Mouse (Mus musculus): ENCODE data around the gene Polr3h. TPM values are rescaled to one million over a fixed set of nuclear protein-coding genes. Genes with fewer than 3 reads are reported as not detected.

Polr3h gene
- polyA plus RNA-seq, 1 experiment, result 2.8 TPM

DNA sequence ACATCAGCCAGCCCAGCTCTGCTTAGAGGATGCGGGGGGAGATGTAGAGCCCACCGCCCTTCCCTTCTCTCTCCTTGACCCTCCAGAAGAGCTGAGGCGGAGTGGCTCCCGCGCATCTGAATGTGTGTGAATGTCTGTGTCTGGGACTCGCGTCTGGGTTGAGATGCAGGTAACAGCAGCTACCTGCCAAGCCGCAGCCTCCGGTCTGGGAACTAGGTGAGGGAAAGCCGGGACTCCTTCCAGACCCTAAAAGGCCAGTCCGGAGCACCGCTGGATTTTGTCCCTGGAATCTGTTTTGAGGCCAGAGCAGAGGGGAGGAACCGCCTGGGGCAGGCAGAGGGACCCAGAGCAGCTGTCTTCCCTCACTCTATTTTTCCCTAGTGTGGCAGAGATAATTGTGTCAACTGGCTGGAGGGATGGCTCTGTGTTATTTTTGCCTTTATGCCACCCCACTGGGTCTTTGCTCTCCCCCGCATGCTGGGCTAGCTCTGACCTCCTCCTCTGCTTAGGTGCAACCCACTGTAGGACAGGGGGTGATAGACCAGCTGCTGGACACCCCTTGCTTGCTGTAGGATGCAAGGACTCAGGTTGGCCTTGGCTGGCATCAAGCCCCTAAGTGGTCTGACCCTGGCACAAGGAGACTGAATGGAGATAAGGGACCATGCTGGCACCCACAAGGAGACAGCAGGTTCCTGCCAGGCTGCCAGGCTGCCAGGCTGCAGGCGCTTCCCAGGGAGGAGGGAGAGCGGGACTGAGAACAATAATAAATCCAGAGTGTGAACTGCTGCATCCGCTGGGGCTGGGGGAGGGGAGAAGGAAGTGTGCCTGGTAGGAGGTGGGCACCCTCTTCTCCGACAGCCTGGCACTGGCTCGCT lies 11.3 kb upstream of the Polr3h start:
- Histone ChIP-seq H3K4me3 (ENCODE audit: insufficient read depth, low read depth, low read length) (no peak overlapping the region), H3K27ac (replicated peaks; ENCODE audit: low read depth, low read length) (no peak overlapping the region), H3K4me1 (ENCODE audit: control insufficient read depth, insufficient read depth, insufficient read length, low read length) (no peaks in the 10 kb centered on the region)

DNA sequence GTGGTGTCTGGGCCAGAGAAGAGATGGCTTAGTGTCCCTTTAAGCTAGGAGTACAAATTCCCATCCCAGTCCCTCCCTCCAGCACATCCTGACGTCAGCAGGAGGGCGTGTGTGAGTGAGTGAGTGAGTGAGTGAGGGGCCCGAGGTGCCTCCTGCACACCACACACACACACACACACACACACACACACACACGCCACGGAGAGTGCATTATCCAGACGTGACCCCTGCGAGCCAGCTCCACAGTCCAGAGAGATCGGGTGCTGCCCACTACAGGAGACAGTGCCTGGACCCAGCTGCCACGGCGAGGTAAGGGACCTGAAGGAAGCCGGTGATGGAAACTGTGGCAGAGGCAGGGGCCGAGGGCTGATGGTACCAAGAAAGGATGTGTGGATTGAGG lies 10.6 kb upstream of the Polr3h start, which contains the start of gene Csdc2:
Gene Csdc2, plus strand, starts transcription at position 81 of the 400 bp plus-strand sequence.
- H3K4me1 ChIP-seq (ENCODE audit: control insufficient read depth, insufficient read depth, insufficient read length, low read length), result no peaks in the 10 kb centered on the region
- peak within 1 kb of the TSS; percentile 24; the same call in 1 of the 2 replicates for H3K4me3 ChIP-seq (ENCODE audit: insufficient read depth, low read depth, low read length)
- H3K27ac ChIP-seq (replicated peaks; ENCODE audit: low read depth, low read length), result no peak within 1 kb of the TSS

DNA sequence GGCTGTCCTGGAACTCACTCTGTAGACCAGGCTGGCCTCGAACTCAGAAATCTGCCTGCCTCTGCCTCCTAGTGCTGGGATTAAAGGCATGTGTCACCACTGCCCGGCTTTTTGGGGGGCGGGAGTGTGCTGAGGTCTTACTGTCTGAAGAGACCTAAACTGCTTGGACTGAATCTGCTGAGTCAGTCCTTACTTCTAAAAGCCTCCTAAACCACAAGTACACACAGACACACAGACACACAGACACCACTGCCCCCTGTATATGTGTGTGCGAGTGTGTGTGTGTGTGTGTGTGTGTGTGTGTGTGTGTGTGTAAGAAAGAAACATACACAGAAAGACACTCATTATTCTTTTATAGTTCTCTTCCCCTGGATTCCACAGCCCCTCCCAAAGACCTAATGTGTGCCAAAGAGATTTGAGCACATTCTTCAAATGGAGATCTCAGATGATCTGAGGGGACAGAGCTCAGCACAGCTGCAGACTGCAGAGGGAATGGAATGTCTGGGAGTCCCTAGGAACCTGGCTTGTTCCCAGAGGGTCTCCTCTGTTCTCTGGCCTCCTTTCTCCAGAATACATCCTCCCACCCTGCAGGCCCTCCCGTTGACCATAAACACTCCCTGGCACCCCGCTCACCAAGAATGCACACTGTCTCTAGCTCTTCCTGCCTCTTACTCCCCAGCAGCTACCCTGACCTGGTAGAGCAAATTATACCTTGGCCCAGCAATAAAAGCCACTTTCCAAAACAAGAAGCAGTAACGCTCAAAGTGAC lies 10.0 kb upstream of the Polr3h start:
- Histone ChIP-seq H3K27ac (replicated peaks; ENCODE audit: low read depth, low read length) (no peak overlapping the region), H3K4me3 (ENCODE audit: insufficient read depth, low read depth, low read length) (no peak overlapping the region), H3K4me1 (ENCODE audit: control insufficient read depth, insufficient read depth, insufficient read length, low read length) (no peaks in the 10 kb centered on the region)

DNA sequence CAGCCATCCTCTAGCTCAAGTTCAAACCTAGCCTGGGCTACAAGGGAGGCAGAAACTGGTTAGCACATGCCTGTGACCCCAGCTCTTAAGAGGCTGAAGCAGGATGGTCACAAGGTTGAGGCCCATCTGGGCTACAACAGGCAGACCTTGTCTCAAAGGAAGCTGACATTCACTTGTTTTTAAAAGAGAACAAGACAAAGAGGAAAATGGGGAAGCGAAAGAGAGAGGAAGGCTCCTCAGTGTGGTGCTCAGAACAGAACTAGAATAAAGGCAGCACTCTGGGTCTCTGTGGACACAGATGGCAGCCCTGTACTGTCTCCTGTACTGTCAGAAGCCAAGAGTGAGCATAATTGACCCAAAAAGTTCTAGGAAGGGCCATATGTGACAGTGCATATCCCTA lies 7.9 kb upstream of the Polr3h start:
- no peaks in the 10 kb centered on the region for H3K4me1 ChIP-seq (ENCODE audit: control insufficient read depth, insufficient read depth, insufficient read length, low read length)
- no peak overlapping the region for H3K27ac ChIP-seq (replicated peaks; ENCODE audit: low read depth, low read length)

DNA sequence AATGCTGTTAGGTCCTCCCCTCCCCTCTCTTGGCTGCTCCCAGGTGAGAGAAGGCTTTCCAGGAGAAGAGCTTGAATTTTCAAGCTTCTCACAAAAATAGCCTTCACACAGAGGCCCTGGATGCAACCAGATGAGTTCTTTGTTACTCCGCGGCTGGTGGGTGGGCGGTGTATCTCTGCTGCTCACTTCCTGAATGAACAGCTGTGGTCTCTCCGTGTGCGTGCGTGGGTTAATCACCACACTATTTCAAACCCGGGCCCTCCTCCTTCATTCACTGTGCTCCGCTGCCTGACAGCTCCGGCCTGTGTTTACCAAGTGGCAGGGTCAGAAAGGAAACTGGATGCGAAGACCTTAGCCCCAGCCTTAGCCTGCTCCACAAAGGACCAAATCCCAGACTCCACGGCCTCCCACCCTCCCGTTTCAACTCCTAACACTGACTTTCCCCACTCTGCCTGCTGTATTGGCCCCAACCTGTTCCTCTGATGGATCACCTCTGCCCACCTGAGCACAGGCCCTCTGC lies 7.0 kb upstream of the Polr3h start:
- Histone ChIP-seq H3K4me1 (ENCODE audit: control insufficient read depth, insufficient read depth, insufficient read length, low read length) (peaks cover 3% of the 10 kb centered on the region; the same call in 1 of the 2 replicates), H3K4me3 (ENCODE audit: insufficient read depth, low read depth, low read length) (no peak overlapping the region), H3K27ac (replicated peaks; ENCODE audit: low read depth, low read length) (no peak overlapping the region)

More for the DNA sequence above, 7.9 kb upstream of the Polr3h start:
- no peak overlapping the region for H3K4me3 ChIP-seq (ENCODE audit: insufficient read depth, low read depth, low read length)

DNA sequence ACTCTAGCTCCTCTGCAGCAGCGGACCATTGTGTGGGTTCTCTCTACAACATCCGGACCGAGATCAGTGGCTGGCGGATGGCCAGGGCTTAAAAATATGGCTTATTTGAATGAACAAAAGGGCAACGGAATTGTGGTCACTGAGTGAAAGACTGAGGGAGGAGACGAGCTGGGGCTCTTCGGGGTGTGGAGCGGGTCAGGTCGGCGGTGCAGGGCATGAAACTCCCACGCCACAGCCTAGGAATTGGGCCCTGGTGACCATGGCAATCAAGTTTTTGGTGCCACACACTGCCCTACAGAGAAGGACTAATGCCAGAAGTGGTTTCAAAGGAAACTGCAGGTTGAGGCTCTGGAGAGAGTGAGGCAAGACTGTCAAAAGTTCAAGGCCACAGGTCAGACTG lies 2.2 kb upstream of the Polr3h start:
- peaks cover 10% of the 10 kb centered on the region for H3K4me1 ChIP-seq (ENCODE audit: control insufficient read depth, insufficient read depth, insufficient read length, low read length)
- H3K4me3 ChIP-seq (ENCODE audit: insufficient read depth, low read depth, low read length), result no peak overlapping the region
- 0 out of 2 replicates have a peak overlapping the region, but pooled peaks have one; percentile 16 for H3K27ac ChIP-seq (replicated peaks; ENCODE audit: low read depth, low read length)

DNA sequence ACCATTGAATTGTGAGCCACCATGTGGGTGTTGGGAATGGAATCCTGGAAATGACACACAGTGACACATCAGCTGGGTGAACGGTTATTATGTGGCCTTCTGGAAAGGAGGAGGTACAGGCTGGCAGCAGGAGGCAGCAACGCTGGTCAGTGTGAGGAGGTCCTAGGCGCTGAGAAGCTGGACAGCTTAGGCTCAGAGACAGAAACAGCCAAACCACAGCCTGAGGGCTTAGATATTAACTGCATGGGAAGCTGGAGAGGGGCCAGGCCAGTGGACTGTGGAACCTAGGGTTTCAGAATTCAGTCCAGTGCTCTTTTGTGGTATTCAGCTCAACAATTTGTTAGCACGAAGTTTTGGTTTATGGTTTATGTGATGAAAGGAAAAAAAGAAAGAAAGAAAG lies 1.7 kb upstream of the Polr3h start:
- peaks cover 10% of the 10 kb centered on the region for H3K4me1 ChIP-seq (ENCODE audit: control insufficient read depth, insufficient read depth, insufficient read length, low read length)
- 0 out of 2 replicates have a peak overlapping the region, but pooled peaks have one; percentile 2 for H3K27ac ChIP-seq (replicated peaks; ENCODE audit: low read depth, low read length)
- no peak overlapping the region for H3K4me3 ChIP-seq (ENCODE audit: insufficient read depth, low read depth, low read length)

DNA sequence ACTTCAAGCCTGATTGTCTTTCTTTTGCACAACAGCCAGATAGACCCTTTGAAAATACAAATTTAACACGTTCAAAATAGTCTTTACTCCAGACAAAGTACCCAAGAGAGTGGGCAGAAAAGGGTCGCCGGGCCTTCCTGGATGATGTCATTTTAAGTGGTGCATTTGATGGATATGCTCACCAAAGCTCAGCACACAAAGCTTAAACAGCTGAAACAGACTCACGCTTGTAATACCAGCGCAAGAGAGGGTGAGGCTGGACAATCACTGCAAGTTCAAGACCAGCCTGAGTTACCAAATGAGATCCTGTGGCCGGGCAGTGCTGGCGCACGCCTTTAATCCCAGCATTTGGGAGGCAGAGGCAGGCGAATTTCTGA lies 394 bp upstream of the Polr3h start:
- Histone ChIP-seq H3K27ac (replicated peaks; ENCODE audit: low read depth, low read length) (no peak overlapping the region), H3K4me1 (ENCODE audit: control insufficient read depth, insufficient read depth, insufficient read length, low read length) (peaks cover 10% of the 10 kb centered on the region), H3K4me3 (ENCODE audit: insufficient read depth, low read depth, low read length) (no peak overlapping the region)

DNA sequence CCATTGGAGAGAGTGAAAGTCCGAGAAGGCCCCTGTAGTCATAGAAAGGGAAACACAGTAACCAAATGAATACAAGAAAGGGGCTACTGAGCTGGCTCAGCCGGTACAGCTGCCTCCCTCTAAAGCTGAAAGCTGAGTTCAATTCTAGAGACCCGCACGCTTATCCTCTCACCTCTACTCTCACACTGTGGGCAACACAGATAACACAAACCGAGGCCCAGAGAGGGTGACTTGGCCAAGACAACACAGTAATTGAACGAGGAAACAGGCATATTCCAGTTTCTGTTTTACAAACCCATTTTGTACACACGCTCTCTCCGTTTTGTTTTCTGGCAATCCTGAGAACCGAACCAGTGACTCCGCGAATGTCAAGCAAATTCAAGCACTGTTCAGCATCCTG lies 1.1 kb downstream of the Polr3h start:
- no peak overlapping the region for H3K27ac ChIP-seq (replicated peaks; ENCODE audit: low read depth, low read length)
- H3K4me1 ChIP-seq (ENCODE audit: control insufficient read depth, insufficient read depth, insufficient read length, low read length), result peaks cover 13% of the 10 kb centered on the region
- H3K4me3 ChIP-seq (ENCODE audit: insufficient read depth, low read depth, low read length), result peak overlapping the region; percentile 72; the same call in 1 of the 2 replicates

DNA sequence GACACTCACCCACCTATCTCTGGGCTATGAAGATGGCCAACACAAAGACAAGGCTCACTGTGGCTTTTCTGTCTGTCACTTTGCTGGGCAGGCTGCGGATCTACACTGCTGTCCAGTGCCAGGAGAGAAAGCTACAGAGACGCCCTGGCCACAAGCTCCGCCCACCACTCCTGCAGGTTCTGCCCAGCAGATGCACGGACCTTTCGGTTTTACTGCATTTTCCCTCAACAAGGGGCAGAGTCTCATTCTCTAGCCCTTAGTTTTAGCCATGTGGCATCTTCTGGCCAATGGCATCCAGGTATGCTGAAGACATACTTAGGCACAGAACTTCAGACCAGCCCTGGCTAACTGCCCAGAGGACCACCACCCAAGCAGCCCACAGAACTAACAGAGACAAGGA lies 4.8 kb downstream of the Polr3h start:
- no peak overlapping the region for H3K4me3 ChIP-seq (ENCODE audit: insufficient read depth, low read depth, low read length)
- no peak overlapping the region for H3K27ac ChIP-seq (replicated peaks; ENCODE audit: low read depth, low read length)
- peaks cover 10% of the 10 kb centered on the region for H3K4me1 ChIP-seq (ENCODE audit: control insufficient read depth, insufficient read depth, insufficient read length, low read length)

DNA sequence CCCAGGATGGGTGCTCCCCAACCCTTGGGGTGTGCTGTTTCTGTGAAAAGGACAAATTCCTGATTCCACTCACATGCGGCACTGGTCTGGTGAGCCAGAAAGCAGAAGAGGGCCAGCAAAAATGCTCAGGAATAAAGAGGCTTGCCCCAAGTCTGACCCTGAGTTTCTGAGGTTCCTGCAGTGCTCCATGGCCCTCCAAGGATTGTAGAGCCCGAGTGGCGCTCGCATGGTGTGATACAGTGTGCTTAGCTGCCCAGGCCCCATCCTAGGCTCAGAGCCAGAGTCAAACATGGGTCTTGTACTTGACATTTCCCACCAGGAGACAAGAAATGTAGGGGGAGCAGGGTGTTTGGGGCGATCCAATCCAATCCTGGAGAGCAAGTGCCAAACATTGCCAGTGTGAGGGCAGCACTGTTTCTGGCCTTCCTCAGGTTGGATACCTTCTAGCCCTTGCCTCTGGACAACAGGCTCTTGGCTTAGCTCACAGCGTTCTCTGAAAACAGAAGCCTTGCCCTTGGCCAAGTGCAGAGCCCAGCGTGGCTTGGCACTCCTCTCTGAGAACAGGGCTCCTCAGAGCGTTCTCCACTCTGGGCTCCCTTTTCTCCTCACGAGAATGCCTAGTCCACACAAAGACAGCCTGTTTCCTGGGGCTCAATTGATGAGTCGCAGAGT lies 5.4 kb downstream of the Polr3h start:
- no peak overlapping the region for H3K27ac ChIP-seq (replicated peaks; ENCODE audit: low read depth, low read length)
- H3K4me3 ChIP-seq (ENCODE audit: insufficient read depth, low read depth, low read length), result no peak overlapping the region
- peaks cover 9% of the 10 kb centered on the region for H3K4me1 ChIP-seq (ENCODE audit: control insufficient read depth, insufficient read depth, insufficient read length, low read length)

DNA sequence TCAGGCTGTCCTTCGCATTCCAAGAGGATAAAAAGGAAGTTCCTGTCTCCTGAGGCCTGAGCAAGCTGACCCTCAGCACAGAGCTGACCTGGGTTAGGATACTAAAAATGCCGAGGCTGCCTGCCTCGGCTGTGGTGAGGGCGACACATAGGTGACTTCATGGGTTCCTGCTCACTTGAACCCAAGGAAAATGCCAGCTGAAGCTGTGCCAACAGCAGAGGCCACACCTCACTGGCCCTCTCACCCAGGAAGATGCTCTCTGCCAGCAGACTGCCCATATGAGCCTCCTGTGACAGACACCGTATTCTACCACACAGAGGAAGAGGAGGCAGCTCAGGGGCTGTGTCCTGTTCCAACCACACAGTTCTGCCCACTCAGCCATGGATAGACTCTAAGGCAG lies 7.0 kb downstream of the Polr3h start:
- H3K4me3 ChIP-seq (ENCODE audit: insufficient read depth, low read depth, low read length), result no peak overlapping the region
- H3K27ac ChIP-seq (replicated peaks; ENCODE audit: low read depth, low read length), result 0 out of 2 replicates have a peak overlapping the region, but pooled peaks have one; percentile 19
- peaks cover 2% of the 10 kb centered on the region; the same call in 1 of the 2 replicates for H3K4me1 ChIP-seq (ENCODE audit: control insufficient read depth, insufficient read depth, insufficient read length, low read length)

DNA sequence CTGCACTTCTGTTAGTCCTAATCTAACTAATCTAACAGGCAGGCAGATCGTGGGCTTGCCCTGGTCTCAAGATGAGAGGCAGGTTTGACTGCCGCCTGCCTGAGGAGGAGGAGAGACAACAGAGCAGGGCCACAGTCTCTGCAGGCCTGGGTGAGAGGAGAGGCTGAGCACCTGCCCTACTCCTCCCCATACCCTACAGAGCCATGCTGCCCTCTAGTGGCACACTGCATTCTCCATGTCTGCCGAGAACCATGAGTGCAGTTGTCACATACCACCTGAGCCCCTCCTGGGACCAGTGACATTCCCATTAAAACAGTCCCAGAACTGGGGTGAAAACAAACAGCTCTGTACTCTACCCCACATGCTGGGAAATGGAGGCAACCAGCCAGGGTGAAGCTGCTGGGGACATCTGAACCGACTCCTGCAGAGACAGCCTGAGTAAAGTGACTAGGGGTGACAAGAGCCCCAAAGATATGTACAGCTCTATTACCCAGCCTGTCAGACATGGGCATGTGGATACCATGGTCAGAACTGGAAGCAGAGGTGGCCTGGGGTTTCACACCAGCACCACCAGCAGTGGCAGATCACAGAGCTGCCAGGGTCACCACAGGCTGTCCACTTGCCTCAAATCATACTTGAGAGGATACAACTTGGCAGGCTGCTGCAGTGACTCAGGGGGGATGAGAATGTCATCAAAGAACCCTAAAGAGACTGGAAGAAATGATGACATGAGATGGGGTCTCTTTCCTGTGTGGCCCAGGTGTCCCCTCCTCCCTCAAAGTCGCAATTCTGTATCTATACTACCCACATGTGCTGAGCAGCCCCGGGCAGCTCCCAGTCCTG lies 8.2 kb downstream of the Polr3h start:
- H3K4me3 ChIP-seq (ENCODE audit: insufficient read depth, low read depth, low read length), result no peak overlapping the region
- no peak overlapping the region for H3K27ac ChIP-seq (replicated peaks; ENCODE audit: low read depth, low read length)
- H3K4me1 ChIP-seq (ENCODE audit: control insufficient read depth, insufficient read depth, insufficient read length, low read length), result peaks cover 2% of the 10 kb centered on the region; the same call in 1 of the 2 replicates

DNA sequence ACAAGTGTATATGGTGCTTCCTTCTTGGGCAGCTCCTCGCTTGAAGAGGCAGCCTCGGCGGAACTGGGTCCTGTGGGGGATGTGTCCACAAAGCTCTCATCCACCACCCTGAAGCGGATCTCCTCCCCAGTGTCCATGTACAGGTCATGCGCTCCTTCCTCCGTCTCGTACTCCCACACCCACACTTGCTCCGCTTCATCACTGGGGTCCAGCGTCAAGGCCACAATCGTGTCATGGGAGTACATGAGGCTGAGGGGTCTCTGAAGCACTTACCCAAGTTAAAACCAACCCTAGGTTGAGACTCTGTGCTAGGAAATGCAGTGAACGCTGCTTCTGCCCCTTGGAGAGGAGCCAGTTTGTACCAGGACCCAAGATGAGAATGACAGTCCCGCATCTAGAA lies 8.8 kb downstream of the Polr3h start:
- H3K27ac ChIP-seq (replicated peaks; ENCODE audit: low read depth, low read length), result no peak overlapping the region
- H3K4me3 ChIP-seq (ENCODE audit: insufficient read depth, low read depth, low read length), result no peak overlapping the region
- H3K4me1 ChIP-seq (ENCODE audit: control insufficient read depth, insufficient read depth, insufficient read length, low read length), result peaks cover 2% of the 10 kb centered on the region; the same call in 1 of the 2 replicates

All from brown adipose tissue, adult 24 weeks (tissue).